Mouse (Mus musculus) small intestine, adult 2 months (tissue): ENCODE measurements around the gene Ceacam20.

Experiments
- CTCF ChIP-seq: fragments of 200-500 bp; IDR thresholded peaks from 2 replicates; pipeline ENCODE4 v1.5.1; 2012; ENCODE audit warnings: low read depth, mild to moderate bottlenecking, control low read depth, inconsistent platforms, low read length, moderate library complexity, mixed read lengths; ENCODE audit not compliant: insufficient replicate concordance, insufficient read length; ENCODE audit errors: extremely low read depth
- POLR2A ChIP-seq: fragments of 200-500 bp; IDR thresholded peaks from 2 replicates; pipeline ENCODE4 v1.6.1; 2012; ENCODE audit warnings: low read depth, mild to moderate bottlenecking, control low read depth, inconsistent platforms, low read length, moderate library complexity

DNA sequence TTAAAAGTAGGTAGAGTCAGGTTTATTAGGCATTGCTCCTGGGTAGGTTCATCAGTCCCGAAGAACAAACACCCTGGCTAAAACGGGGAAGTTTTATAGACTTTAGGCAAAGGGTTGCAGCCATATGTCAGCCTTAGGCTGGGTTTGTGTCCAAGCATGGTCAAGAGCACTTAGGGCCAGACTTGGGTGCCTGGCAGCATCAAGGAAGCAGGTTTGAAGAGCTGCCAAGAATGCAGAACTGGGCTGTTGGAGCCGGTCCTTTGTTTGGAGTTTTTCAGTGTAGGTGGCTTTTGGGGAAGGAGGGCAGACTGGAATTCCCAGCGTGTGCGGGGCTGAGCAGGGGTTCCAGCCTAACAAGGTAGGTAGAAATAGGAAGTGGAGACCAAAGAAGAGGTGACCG lies 29.3 kb upstream of the Ceacam20 start:
- TF ChIP-seq POLR2A = no peak
- TF ChIP-seq CTCF = no peak
